Mouse (Mus musculus) lung, postnatal 36 days (tissue): Measurements from ENCODE around the gene Trim15.

Experiments
- DNase-seq: peaks from one replicate; pipeline ENCODE4 v3.0.0; 2022; ENCODE audit warnings: mixed read lengths

The Trim15 gene

DNA sequence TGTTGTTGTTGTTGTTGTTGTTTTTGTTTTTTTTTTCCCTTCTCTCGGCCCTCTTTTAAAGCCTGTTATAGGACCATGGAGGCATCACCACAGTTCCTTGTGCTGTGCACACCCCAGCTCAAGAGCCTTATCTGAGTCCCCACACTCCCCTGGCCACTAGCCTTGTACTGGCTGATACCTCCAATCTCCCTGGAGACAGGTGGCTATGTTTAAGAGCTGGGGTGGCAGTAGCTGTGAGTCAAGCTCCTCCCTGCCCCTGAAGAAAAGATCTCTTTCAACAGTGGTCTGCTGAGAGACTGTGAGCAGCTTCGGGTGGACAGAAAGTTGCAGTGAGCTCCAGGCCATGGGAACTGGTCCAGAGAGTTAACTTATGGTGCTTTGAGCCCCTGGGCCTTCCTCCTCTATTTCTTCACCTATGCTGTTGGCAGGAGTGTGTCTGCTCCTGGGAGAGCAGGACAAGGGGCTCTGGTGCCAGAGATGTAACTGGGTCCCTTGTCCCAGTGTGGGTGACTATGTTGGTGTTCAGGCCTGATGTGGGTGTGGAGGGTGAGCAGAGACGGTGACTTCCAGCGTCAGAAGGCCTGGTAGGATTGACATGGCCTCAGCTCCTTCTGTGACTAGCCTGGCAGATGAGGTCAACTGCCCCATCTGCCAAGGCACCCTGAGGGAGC is 2.4 kb upstream of the Trim15 start, which contains the start of gene Trim10:
TSS of gene Trim10 (plus strand) at position 291 of the 671 bp plus-strand sequence.
- no peak for DNase-seq

DNA sequence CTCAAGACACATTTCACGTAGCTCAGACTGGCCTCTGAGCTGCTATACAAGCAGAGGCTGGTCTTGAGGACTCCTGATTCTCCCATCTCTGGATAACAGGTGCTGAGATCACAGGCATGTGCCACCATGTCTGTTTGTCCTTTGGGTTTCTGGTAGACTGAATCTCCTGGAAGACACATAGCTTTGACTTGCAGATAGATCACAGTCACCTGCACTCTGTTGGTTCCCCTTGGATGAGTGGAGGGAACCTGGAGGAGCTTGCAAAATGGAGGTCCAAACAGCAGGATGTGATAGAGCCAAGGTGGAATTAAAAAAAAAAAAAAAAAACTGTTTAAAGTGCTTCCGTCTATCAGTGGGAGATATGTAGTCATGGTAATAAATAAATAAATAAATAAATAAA is 1.8 kb upstream of the Trim15 start:
- DNase-seq: no peak

DNA sequence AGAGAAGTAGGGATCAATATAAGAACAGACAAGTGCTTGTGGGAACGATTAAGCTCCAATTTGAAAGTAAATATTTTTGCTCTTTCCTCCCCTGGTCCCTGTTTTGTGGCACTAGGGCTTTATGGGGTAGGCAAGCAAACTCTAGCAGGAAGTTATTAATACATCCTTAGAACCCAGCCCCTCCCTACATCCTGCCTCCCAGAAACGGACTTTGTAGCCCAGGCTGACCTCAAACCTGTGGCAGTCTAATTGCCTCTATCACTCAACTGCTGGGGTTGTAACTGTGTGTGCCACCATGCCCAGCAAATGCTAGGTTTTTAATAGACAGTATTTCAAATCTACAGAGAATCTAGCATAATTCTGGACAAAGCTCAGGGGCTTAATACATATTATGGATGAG is 5.3 kb downstream of the Trim15 start:
- no peak for DNase-seq

DNA sequence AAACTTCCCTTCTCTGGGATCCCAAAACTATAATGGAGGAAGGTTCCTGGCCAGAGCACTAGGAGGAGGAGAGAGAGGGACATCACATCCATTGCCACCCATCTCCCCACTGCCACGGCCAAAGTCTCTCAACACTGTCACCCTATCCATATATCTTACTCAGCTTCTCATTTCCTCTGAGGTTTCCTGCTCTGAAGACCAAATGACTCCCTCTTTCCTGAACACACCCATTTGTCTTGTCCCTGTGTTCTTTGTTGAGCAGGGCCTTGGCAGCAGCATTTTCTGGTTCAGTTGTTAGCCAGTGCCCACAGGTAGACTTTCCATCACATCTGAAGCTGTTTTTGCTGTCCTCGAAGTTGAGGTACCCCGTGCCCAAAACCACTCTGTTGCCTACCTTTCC is 8.8 kb downstream of the Trim15 start:
- no peak for DNase-seq

DNA sequence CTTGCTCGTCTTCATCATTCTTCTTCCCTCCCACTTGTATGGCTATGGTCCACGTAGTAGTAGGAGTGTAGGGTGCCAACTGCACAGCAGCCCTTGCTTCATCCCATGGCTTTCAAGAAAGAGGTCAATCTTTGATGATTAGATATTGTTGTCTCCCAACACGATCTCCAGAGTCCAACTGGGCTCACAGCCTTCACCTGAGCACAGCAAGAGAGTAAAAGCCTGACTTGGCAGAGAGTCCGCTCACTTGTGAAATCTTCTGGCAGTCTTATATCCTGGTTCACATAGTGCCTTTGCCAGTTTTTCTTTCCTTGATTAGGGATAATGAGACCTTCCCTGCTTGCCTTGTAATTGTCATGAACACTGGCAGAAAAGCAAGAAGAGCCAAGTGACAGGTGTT is 10.8 kb downstream of the Trim15 start:
- no peak for DNase-seq

DNA sequence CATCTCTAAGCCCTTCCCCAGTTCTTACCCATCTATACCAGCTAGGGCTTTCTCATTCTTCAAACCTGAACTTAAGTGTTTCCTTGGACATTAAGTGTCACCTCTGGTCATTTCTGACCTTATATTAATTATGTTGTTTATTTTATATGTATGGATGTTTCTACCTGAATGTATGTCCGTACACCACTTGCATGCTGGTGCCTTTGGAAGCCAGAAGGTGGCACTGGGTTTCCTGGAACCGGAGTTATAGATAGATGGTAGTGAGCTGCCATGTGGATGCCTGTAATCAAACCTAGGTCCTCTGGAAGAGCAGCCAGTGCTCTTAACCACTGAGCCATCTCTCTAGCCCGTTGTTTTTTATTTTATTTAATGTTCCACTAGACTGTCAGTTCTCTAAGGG is 11.5 kb downstream of the Trim15 start:
- no peak for DNase-seq

DNA sequence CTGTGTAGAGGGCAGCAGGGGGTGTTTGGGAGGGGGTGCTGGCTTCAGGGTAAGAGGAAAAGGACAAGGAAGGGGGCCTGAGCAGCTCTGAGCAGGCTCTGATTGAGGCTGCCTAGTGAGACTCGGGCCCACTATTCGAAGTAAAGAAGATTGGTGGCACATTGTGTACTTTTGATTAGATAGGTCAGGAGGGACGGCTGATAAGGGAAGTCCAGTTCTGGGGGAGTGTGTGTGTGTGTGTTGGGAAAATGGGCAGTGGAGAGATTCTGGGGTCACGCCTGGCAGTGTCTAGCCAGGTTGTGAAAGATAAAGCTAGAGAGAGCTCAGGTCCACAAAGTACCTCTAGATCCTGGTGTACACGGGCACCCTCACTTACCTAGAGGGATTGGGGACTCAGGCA is 15.4 kb downstream of the Trim15 start:
- DNase-seq: no peak

DNA sequence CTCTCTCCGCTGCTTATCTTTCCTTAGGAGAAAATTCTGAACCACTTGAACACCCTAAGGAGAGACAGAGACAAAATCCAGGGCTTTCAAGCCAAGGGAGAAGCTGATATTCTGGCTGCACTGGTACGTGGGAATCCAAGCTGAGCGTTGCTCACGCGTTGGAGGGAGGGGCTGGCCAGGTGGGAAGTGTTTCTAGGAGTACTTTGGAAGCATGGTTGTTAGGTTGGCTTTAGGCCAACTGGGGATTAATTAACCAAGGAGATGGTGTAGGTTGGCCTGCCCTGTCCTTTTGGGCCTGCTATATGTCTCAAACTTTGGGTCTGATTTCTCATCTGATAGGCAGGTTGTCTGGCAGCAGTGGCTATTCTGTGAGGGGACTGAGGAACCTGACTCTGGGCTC is 15.8 kb downstream of the Trim15 start:
- no peak for DNase-seq

GRCm38 (mm10) chr17:36849992-36850391 is 17.0 kb downstream of the Trim15 start:
- peak; percentile 54 for DNase-seq

DNA sequence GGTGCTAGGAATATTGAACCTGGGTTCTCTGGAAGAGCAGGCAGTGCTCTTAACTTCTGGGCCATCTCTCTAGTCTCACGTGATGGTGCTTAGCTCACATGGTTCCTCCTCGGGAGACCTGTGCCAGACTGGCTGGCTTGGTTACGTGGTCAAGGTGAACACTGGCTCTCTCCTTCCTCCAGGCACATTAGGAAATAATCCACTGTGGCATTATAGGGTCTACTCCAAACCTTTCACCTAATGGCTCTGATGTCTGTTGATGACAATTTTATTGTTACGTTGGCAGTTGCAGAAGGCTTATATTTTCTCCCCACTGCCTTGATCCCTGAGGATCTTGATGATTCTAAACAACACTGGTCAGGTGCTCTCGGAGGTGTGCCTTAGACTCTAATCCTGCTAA is 18.1 kb downstream of the Trim15 start:
- DNase-seq: no peak

DNA sequence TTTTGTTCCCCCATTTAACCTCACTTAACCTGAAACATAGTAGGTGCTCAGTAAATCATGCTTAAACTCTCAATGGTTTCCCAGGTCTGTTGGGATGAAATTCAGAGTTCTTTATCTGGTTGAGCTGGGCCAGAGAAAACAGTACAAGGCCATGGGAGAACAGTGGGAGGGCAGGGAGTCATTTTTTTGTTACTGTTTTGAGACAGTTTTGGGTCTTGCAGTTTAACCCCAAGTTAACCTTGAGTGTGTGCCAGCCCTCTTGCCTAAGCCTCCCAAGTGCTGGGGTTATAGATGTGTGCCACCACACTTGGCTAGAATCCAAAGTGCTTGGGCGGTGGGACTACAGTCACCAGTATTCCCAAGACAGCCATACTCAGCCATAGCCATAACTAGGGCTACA is 22.3 kb downstream of the Trim15 start:
- DNase-seq: no peak

- DNase-seq: no peak
Measured at GRCm38 (mm10) chr17:36844286-36844719, 22.7 kb downstream of the Trim15 start.

GRCm38 (mm10) chr17:36843696-36844095 is 23.3 kb downstream of the Trim15 start:
- DNase-seq: no peak

DNA sequence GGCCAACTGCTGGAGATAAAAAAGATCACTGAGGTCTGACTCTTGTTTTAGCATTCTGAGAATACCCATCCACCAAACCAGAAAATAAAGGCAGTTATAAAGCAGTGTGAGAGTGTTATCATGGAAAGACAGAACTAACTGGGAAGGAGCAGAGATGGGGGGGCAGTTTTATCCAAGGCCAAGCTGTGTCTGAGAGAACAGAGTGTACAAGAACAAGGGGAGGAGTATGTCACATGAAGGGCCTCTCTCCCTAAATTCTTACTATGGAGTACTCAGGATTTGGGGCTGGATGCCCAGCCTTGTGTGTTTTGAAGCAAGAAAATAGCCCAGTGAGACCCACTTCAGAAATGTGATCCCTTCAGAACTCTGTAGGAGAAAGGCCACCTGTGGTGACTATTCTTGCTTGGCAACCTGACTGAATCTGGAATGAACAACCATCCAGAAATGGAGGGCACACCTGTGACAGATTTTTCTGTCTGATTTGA is 26.0 kb downstream of the Trim15 start:
- no peak for DNase-seq

- DNase-seq: no peak
Measured at GRCm38 (mm10) chr17:36839931-36840330, 27.1 kb downstream of the Trim15 start.

GRCm38 (mm10) chr17:36839001-36839400 is 28.0 kb downstream of the Trim15 start:
- no peak for DNase-seq

- DNase-seq: peak; percentile 99
Measured at GRCm38 (mm10) chr17:36836874-36837647, 29.9 kb downstream of the Trim15 start, which contains the start of gene Trim26. TSS of gene Trim26 (plus strand) at chr17:36837134.

- no peak for DNase-seq
Measured at GRCm38 (mm10) chr17:36836427-36836812, 30.6 kb downstream of the Trim15 start.

- DNase-seq: peak; percentile 75
Measured at GRCm38 (mm10) chr17:36835591-36836426, 31.2 kb downstream of the Trim15 start.

- no peak for DNase-seq
Measured at GRCm38 (mm10) chr17:36832694-36833093, 34.3 kb downstream of the Trim15 start.

GRCm38 (mm10) chr17:36830470-36830869 is 36.5 kb downstream of the Trim15 start:
- no peak for DNase-seq

DNA sequence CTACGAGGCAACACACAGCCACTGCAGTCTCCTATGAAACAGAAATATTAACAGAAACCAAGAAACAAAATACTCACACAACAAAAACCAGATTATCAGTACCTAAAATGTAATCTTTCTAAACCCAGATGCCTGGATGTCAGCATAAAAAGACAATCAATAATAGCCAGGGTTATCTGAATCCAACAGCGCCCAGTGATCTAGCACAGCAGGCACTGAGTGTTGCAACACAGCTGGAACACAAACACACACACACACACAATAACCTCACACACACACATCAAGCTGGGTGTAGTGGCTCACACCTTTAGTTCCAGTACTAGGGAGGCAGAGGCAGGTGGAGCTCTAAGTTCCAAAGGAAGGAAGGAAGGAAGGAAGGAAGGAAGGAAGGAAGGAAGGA is 38.5 kb downstream of the Trim15 start:
- no peak for DNase-seq

DNA sequence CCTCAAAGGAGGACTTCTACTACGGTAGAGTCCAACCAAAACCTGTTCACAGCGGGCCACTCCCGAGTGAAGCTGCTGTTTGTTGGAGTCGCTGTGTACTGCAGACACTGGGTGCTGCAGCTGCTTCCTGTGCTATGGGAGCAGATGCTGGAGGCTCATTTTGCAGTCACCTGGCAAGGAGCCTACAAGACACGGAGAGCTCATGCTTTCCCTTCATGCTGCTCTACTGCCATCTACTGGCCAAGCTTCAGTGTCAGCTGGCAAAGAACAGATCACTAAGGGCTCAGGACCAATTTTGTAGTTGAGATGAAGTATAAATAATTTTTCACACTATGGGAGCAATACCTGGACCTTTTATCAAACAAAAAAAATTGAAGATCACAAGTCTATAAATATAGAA is 41.0 kb downstream of the Trim15 start:
- DNase-seq: peak; percentile 95
